Mouse (Mus musculus) bone marrow macrophage, adult 2 months (primary cell): ENCODE results near the gene Apol8.

ENCODE experiments used
- CTCF ChIP-seq: IDR thresholded peaks from 2 replicates; pipeline ENCODE4 v1.5.1; 2012; ENCODE audit warnings: low read depth, mild to moderate bottlenecking, low read length, moderate library complexity
- POLR2A ChIP-seq: IDR thresholded peaks from 2 replicates; pipeline ENCODE4 v1.6.1; 2012; ENCODE audit warnings: mild to moderate bottlenecking, low read depth, low read length, borderline replicate concordance

DNA sequence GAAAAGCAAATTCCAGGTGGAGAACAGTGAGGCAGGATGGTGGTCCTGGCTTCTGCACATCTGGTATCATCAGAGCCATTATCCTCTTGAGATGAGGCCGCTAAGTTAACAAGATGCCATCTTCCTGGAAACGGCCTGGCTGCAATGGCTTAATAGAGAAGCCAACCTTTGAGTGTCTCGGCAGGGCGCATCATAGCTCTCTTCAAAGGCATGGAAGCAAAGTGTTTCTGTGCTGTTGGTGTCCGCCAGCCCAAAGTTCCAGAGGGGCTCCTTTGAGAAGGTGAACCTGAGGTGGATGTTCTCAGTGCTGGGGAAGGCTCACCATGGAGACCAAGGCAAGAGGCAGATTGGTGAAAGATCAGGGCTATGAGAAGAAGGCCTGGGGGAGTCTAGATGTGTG lies 25.2 kb downstream of the Apol8 start:
- TF ChIP-seq CTCF (no peak), POLR2A (no peak)
